Mouse (Mus musculus) liver, embryonic 11.5 days (tissue): Measurements from ENCODE around the gene Gucy2d. TPM values are rescaled to one million over a fixed set of nuclear protein-coding genes. Genes with fewer than 3 reads are reported as not detected.
A peak's percentile ranks its signal among the peaks of the same experiment; 100 is the strongest.

Experiments
- ATAC-seq: fragments of 200-750 bp; cut with Nextera tagmentation; replicated peaks from 2 replicates; pipeline ENCODE4 v1.8.0; 2017; ENCODE audit warnings: moderate number of reproducible peaks, mild to moderate bottlenecking, moderate TSS enrichment, moderate library complexity; ENCODE audit not compliant: low FRiP score
- DNase-seq: peaks from one replicate; pipeline ENCODE4 v3.0.0-alpha.2; 2017; ENCODE audit warnings: low spot score
- H3K27ac ChIP-seq: fragments of 300-500 bp; sonication (generic); 2 replicates; pipeline ENCODE4 v1.5.1; 2014; ENCODE audit warnings: mild to moderate bottlenecking, low read depth, low read length, control low read depth
- H3K27me3 ChIP-seq: fragments of 300-500 bp; sonication (generic); replicated peaks from 2 replicates; pipeline ENCODE4 v1.6.1; 2014; ENCODE audit warnings: low read length, mixed read lengths; ENCODE audit not compliant: control insufficient read depth, insufficient read depth
- H3K36me3 ChIP-seq: fragments of 300-500 bp; sonication (generic); 2 replicates; pipeline ENCODE4 v1.6.1; 2014; ENCODE audit warnings: mild to moderate bottlenecking, low read length, moderate library complexity, mixed read lengths; ENCODE audit not compliant: control insufficient read depth, insufficient read depth
- H3K4me1 ChIP-seq: fragments of 300-500 bp; sonication (generic); replicated peaks from 2 replicates; pipeline ENCODE4 v1.6.1; 2014; ENCODE audit warnings: low read length, mixed read lengths; ENCODE audit not compliant: control insufficient read depth, insufficient read depth
- H3K4me2 ChIP-seq: fragments of 300-500 bp; sonication (generic); 2 replicates; pipeline ENCODE4 v1.6.1; 2014; ENCODE audit warnings: mild to moderate bottlenecking, control low read depth, moderate library complexity
- H3K4me3 ChIP-seq: fragments of 300-500 bp; sonication (generic); 2 replicates; pipeline ENCODE4 v1.5.1; 2014; ENCODE audit warnings: low read depth, low read length, control low read depth
- H3K9ac ChIP-seq: fragments of 300-500 bp; sonication (generic); 2 replicates; pipeline ENCODE4 v1.6.1; 2014; ENCODE audit warnings: low read depth, low read length, control low read depth
- H3K9me3 ChIP-seq: fragments of 300-500 bp; sonication (generic); 2 replicates; pipeline ENCODE4 v1.6.1; 2016; ENCODE audit warnings: low read length, inconsistent platforms, mixed read lengths; ENCODE audit not compliant: control insufficient read depth
- WGBS: fragments of 180-500 bp; shearing (Covaris S2); extraction: QIAGEN DNeasy Blood & Tissue Kit; methylation state at CpG from one replicate; pipeline ENCODE4 v1.1.7; 2014; 5-methylcytosine and 5-hydroxymethylcytosine counted together
- polyA plus RNA-seq: library from polyadenylated mRNA; unstranded; fragments of >200 nt; fragmentation: Nextera tagmentation; extraction: Ambion mirVana; gene quantifications from 2 replicates; pipeline ENCODE4 v1.2.1, GENCODE M21; 2014

Gene Gucy2d
- polyA plus RNA-seq, 1 experiment from 2014 or later, result not detected

GRCm38 (mm10) chr7:98498656-98499560, 58.7 kb downstream of the Gucy2d start:
- peaks cover 4% of the 10 kb centered on the region for H3K4me1 ChIP-seq
- ATAC-seq, result no peak
- no peak overlapping the region for H3K9ac ChIP-seq

GRCm38 (mm10) chr7:98499561-98500292, 59.5 kb downstream of the Gucy2d start:
- Histone ChIP-seq H3K4me3 (no peak overlapping the region), H3K4me2 (no peak overlapping the region), H3K4me1 (peaks cover 9% of the 10 kb centered on the region), H3K27me3 (no peaks in the 10 kb centered on the region), H3K9ac (no peak overlapping the region), H3K9me3 (no peaks in the 10 kb centered on the region), H3K36me3 (no peaks in the 10 kb centered on the region; the same call in 1 of the 2 replicates), H3K27ac (no peak overlapping the region)
- no peak for DNase-seq
- WGBS, result 72% methylated on average over 25 of the region's 25 CpGs
- ATAC-seq, result no peak

More at GRCm38 (mm10) chr7:98498656-98499560, 58.7 kb downstream of the Gucy2d start:
- H3K4me3 ChIP-seq, result no peak overlapping the region
- no peak overlapping the region for H3K27ac ChIP-seq
- H3K36me3 ChIP-seq, result no peaks in the 10 kb centered on the region; the same call in 1 of the 2 replicates
- H3K9me3 ChIP-seq, result no peaks in the 10 kb centered on the region
- WGBS, result 80% methylated on average over 20 of the region's 20 CpGs
- DNase-seq, result no peak
- no peak overlapping the region for H3K4me2 ChIP-seq
- no peaks in the 10 kb centered on the region for H3K27me3 ChIP-seq

GRCm38 (mm10) chr7:98500470-98500869, 60.3 kb downstream of the Gucy2d start:
- no peaks in the 10 kb centered on the region for H3K9me3 ChIP-seq
- no peaks in the 10 kb centered on the region; the same call in 1 of the 2 replicates for H3K36me3 ChIP-seq
- H3K27me3 ChIP-seq, result no peaks in the 10 kb centered on the region
- H3K4me2 ChIP-seq, result no peak overlapping the region
- H3K4me3 ChIP-seq, result no peak overlapping the region
- H3K9ac ChIP-seq, result no peak overlapping the region
- H3K27ac ChIP-seq, result no peak overlapping the region
- no peak; the same call in 1 of the 2 replicates for ATAC-seq
- peaks cover 11% of the 10 kb centered on the region for H3K4me1 ChIP-seq
- 66% methylated on average over 3 of the region's 3 CpGs for WGBS
- no peak for DNase-seq

GRCm38 (mm10) chr7:98501078-98501477, 60.9 kb downstream of the Gucy2d start:
- no peaks in the 10 kb centered on the region for H3K27me3 ChIP-seq
- no peak overlapping the region for H3K4me2 ChIP-seq
- H3K9ac ChIP-seq, result no peak overlapping the region
- H3K36me3 ChIP-seq, result no peaks in the 10 kb centered on the region; the same call in 1 of the 2 replicates
- peaks cover 11% of the 10 kb centered on the region for H3K4me1 ChIP-seq
- no peak overlapping the region for H3K27ac ChIP-seq
- no peak for DNase-seq
- ATAC-seq, result no peak
- 90% methylated on average over 7 of the region's 7 CpGs for WGBS
- no peak overlapping the region for H3K4me3 ChIP-seq
- H3K9me3 ChIP-seq, result no peaks in the 10 kb centered on the region

GRCm38 (mm10) chr7:98502921-98503320, 62.7 kb downstream of the Gucy2d start:
- H3K4me3 ChIP-seq, result no peak overlapping the region
- no peak overlapping the region; the same call in 1 of the 2 replicates for H3K27ac ChIP-seq
- H3K36me3 ChIP-seq, result no peaks in the 10 kb centered on the region; the same call in 1 of the 2 replicates
- peaks cover 11% of the 10 kb centered on the region for H3K4me1 ChIP-seq
- no peaks in the 10 kb centered on the region for H3K9me3 ChIP-seq
- WGBS, result 38% methylated on average over 5 of the region's 5 CpGs
- no peak for DNase-seq
- H3K4me2 ChIP-seq, result no peak overlapping the region
- ATAC-seq, result no peak
- no peaks in the 10 kb centered on the region for H3K27me3 ChIP-seq
- H3K9ac ChIP-seq, result no peak overlapping the region

GRCm38 (mm10) chr7:98503951-98504647, 63.9 kb downstream of the Gucy2d start:
- WGBS, result 54% methylated on average over 6 of the region's 6 CpGs
- H3K4me3 ChIP-seq, result no peak overlapping the region
- no peak overlapping the region for H3K9ac ChIP-seq
- no peaks in the 10 kb centered on the region for H3K27me3 ChIP-seq
- DNase-seq, result no peak
- H3K4me1 ChIP-seq, result peaks cover 11% of the 10 kb centered on the region
- H3K9me3 ChIP-seq, result no peaks in the 10 kb centered on the region
- H3K4me2 ChIP-seq, result no peak overlapping the region
- H3K27ac ChIP-seq, result 0 out of 2 replicates have a peak overlapping the region, but pooled peaks have one; percentile 1
- H3K36me3 ChIP-seq, result no peaks in the 10 kb centered on the region; the same call in 1 of the 2 replicates
- ATAC-seq, result no peak; the same call in 1 of the 2 replicates

GRCm38 (mm10) chr7:98504726-98505314, 64.6 kb downstream of the Gucy2d start:
- Histone ChIP-seq H3K4me2 (no peak overlapping the region), H3K9me3 (no peaks in the 10 kb centered on the region), H3K27ac (peak overlapping the region; percentile 39; the same call in 1 of the 2 replicates), H3K27me3 (no peaks in the 10 kb centered on the region), H3K4me1 (peaks cover 11% of the 10 kb centered on the region), H3K9ac (no peak overlapping the region), H3K4me3 (no peak overlapping the region), H3K36me3 (no peaks in the 10 kb centered on the region)
- DNase-seq, result no peak
- ATAC-seq, result no peak
- 37% methylated on average over 5 of the region's 5 CpGs for WGBS

GRCm38 (mm10) chr7:98505664-98506063, 65.4 kb downstream of the Gucy2d start:
- Histone ChIP-seq H3K4me3 (no peak overlapping the region), H3K36me3 (no peaks in the 10 kb centered on the region), H3K4me2 (no peak overlapping the region), H3K9ac (no peak overlapping the region), H3K4me1 (peaks cover 7% of the 10 kb centered on the region), H3K27me3 (no peaks in the 10 kb centered on the region), H3K27ac (0 out of 2 replicates have a peak overlapping the region, but pooled peaks have one; percentile 39), H3K9me3 (no peaks in the 10 kb centered on the region)
- DNase-seq (no peak), ATAC-seq (no peak)
- 27% methylated on average over 3 of the region's 3 CpGs for WGBS
